Mouse (Mus musculus): ENCODE measurements around the gene Dusp13.

DNA sequence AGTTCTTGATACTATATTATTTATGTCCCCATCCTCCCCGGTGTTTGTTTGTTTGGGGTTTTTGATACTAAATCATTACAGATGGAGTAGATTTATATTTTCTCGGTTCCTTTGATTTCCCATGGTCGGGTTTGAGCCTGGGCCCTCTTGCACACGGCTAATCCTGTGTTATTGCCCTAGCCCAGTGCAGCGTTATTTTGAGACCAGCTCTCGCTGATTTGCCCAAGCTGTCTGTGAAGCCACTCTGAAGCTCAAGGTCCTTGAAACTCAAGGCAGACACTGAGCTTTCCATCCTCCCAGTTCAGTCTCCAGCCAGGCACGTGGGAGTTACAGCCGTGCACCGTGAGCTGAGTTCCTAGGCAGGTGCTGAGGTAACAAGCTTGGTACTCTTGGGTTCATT, 10.6 kb upstream of the Dusp13 start:
- TF ChIP-seq CTCF (IDR thresholded peaks at IDR 0.05) (no peak), POLR2A (IDR thresholded peaks at IDR 0.05; ENCODE audit: insufficient read depth, low read depth, low read length) (no peak)
